9 mouse cellular contexts compared by ENCODE assay signal in genomic region chr9:120455768-120456655, GRCm38 (mm10). TPM values are rescaled to one million over a fixed set of nuclear protein-coding genes. Genes with fewer than 3 reads are reported as not detected.
DNase-seq lines count a peak whose midpoint lies in the region; ATAC-seq and TF ChIP-seq lines count a peak whose summit lies in the region.
"Had no signal": no experiment of that assay in that cellular context is flagged by ENCODE, and none has a peak within 500 bp of the region (broad histone marks: within the 10 kb centered on the region; RNA-seq: fewer than 3 reads in every experiment).

No protein-coding gene starts in this region.

- H3K27me3 ChIP-seq in embryonic facial prominence, embryonic 11.5 days (ENCODE audit: control insufficient read depth, insufficient read depth, low read length), result no peaks in the 10 kb centered on the region
- H3K27me3 ChIP-seq in hindbrain, embryonic 13.5 days, result no peaks in the 10 kb centered on the region
- no peaks in the 10 kb centered on the region for H3K27me3 ChIP-seq in neural tube, embryonic 13.5 days
- no peaks in the 10 kb centered on the region for H3K27me3 ChIP-seq in cerebellum, adult 2 months (ENCODE audit: control insufficient read depth, insufficient read depth, low read length)

- no peak overlapping the region for H3K4me2 ChIP-seq in embryonic facial prominence, embryonic 11.5 days (ENCODE audit: low read depth, low read length)
- no peak overlapping the region for H3K4me2 ChIP-seq in hindbrain, embryonic 13.5 days
- H3K4me2 ChIP-seq in neural tube, embryonic 13.5 days, result no peak overlapping the region

- no peaks in the 10 kb centered on the region for H3K36me3 ChIP-seq in embryonic facial prominence, embryonic 11.5 days (replicated peaks; ENCODE audit: control insufficient read depth, insufficient read depth, low read depth, low read length)
- H3K36me3 ChIP-seq in hindbrain, embryonic 13.5 days, result no peaks in the 10 kb centered on the region
- H3K36me3 ChIP-seq in neural tube, embryonic 13.5 days, result no peaks in the 10 kb centered on the region

- peak overlapping the region; percentile 56 for H3K9ac ChIP-seq in embryonic facial prominence, embryonic 11.5 days (replicated peaks; ENCODE audit: low read length)
- peak overlapping the region; percentile 40; the same call in 1 of the 2 replicates for H3K9ac ChIP-seq in hindbrain, embryonic 13.5 days
- H3K9ac ChIP-seq in neural tube, embryonic 13.5 days, result no peak overlapping the region

- TF ChIP-seq CTCF in cerebellum, adult 2 months (IDR thresholded peaks at IDR 0.05; ENCODE audit: borderline replicate concordance, insufficient read depth, low read depth, low read length), result no peak

- H3K4me3 ChIP-seq in embryonic facial prominence, embryonic 11.5 days (ENCODE audit: low read depth, low read length), result no peak overlapping the region
- no peak overlapping the region for H3K4me3 ChIP-seq in hindbrain, embryonic 13.5 days
- no peak overlapping the region for H3K4me3 ChIP-seq in neural tube, embryonic 13.5 days
- H3K4me3 ChIP-seq in cerebellum, adult 2 months (replicated peaks; ENCODE audit: insufficient read depth, low read depth, low read length), result no peak overlapping the region

- peaks cover 9% of the 10 kb centered on the region; the same call in 1 of the 2 replicates for H3K4me1 ChIP-seq in embryonic facial prominence, embryonic 11.5 days (ENCODE audit: control insufficient read depth, insufficient read depth, low read length)
- peaks cover 17% of the 10 kb centered on the region for H3K4me1 ChIP-seq in hindbrain, embryonic 13.5 days (replicated peaks)
- H3K4me1 ChIP-seq in neural tube, embryonic 13.5 days (replicated peaks), result peaks cover 14% of the 10 kb centered on the region
- H3K4me1 ChIP-seq in cerebellum, adult 2 months (ENCODE audit: control insufficient read depth, insufficient read depth, low read length), result no peaks in the 10 kb centered on the region

- ATAC-seq in embryonic facial prominence, embryonic 11.5 days (replicated peaks; ENCODE audit: insufficient number of reproducible peaks, low FRiP score, low TSS enrichment, low read depth), result peak; percentile 79
- ATAC-seq in hindbrain, embryonic 13.5 days (ENCODE audit: low FRiP score), result peak; percentile 46; the same call in 1 of the 2 replicates
- ATAC-seq in neural tube, embryonic 13.5 days (ENCODE audit: low read depth), result peak; percentile 76
- ATAC-seq: Patski had no signal

- 10% methylated on average over 9 of the region's 9 CpGs for WGBS in embryonic facial prominence, embryonic 11.5 days
- WGBS in hindbrain, embryonic 13.5 days, result 17% methylated on average over 9 of the region's 9 CpGs
- 20% methylated on average over 9 of the region's 9 CpGs for WGBS in neural tube, embryonic 13.5 days
- 33% methylated on average over 9 of the region's 9 CpGs for WGBS in cerebellum, adult 2 months

- DNase-seq in layer of hippocampus, adult 9-11 months, result peak; percentile 37
- DNase-seq in layer of hippocampus, postnatal 25 days (ENCODE audit: extremely low spot score in 1 of 2, low spot score in 1 of 2), result no peak
- DNase-seq in embryonic facial prominence, embryonic 11.5 days (ENCODE audit: low spot score), result peak; percentile 78
- no peak for DNase-seq in B cell, adult 2 months
- DNase-seq in cerebellum, adult 2 months, result no peak
- DNase-seq in ovary, postnatal 36 days (ENCODE audit: low spot score), result no peak

- H3K27ac ChIP-seq in embryonic facial prominence, embryonic 11.5 days (replicated peaks; ENCODE audit: low read depth, low read length), result peak overlapping the region; percentile 70
- H3K27ac ChIP-seq in hindbrain, embryonic 13.5 days, result peak overlapping the region; percentile 67
- peak overlapping the region; percentile 69 for H3K27ac ChIP-seq in neural tube, embryonic 13.5 days (replicated peaks)
- H3K27ac ChIP-seq in cerebellum, adult 2 months (ENCODE audit: insufficient read depth, low read length), result no peak overlapping the region

- no peak for TF ChIP-seq POLR2A in cerebellum, adult 2 months (IDR thresholded peaks at IDR 0.05; ENCODE audit: borderline replicate concordance, insufficient read depth, low read length)

- H3K9me3 ChIP-seq in embryonic facial prominence, embryonic 11.5 days (replicated peaks; ENCODE audit: control insufficient read depth, low read length), result no peaks in the 10 kb centered on the region
- no peaks in the 10 kb centered on the region for H3K9me3 ChIP-seq in hindbrain, embryonic 13.5 days
- H3K9me3 ChIP-seq in neural tube, embryonic 13.5 days, result no peaks in the 10 kb centered on the region

RNA-seq across cellular contexts. Expression of gene Eif1b, which starts 36.0 kb away (rescaled TPM):
- 100 to 1,000 TPM; 195 to 213 TPM for total RNA-seq in layer of hippocampus, postnatal 25 days (2021)
- polyA plus RNA-seq in embryonic facial prominence, embryonic 11.5 days (2014; fragmentation: Nextera tagmentation; extraction: Ambion mirVana), result 245 and 261 TPM in 2 replicates
- polyA plus RNA-seq in hindbrain, embryonic 13.5 days (2015; fragmentation: Nextera tagmentation; extraction: Ambion mirVana), result 330 and 337 TPM in 2 replicates
- 342 and 351 TPM in 2 replicates for polyA plus RNA-seq in neural tube, embryonic 13.5 days (2015; fragmentation: Nextera tagmentation; extraction: Ambion mirVana)
- 156 and 167 TPM in 2 replicates for polyA plus RNA-seq in cerebellum, adult 2 months (2012; rRNA removed)

Comparison
In these comparisons a context has a peak if more than half of its experiments do, and no peak if none do; other contexts are left out.
1. DNase-seq: peak in layer of hippocampus, adult 9-11 months (single experiment) and embryonic facial prominence, embryonic 11.5 days (single experiment); none in layer of hippocampus, postnatal 25 days (0 of 2), B cell, adult 2 months (0 of 2), cerebellum, adult 2 months (0 of 2) and ovary, postnatal 36 days (single experiment).
2. Peak in every context shown above with its lines, with median percentiles within 50 percentile points of each other: ATAC-seq.